Mouse (Mus musculus): ENCODE measurements around the gene Espn. TPM values are rescaled to one million over a fixed set of nuclear protein-coding genes. Genes with fewer than 3 reads are reported as not detected.

Gene Espn
- polyA plus RNA-seq, 1 experiment, result 48.3 TPM

DNA sequence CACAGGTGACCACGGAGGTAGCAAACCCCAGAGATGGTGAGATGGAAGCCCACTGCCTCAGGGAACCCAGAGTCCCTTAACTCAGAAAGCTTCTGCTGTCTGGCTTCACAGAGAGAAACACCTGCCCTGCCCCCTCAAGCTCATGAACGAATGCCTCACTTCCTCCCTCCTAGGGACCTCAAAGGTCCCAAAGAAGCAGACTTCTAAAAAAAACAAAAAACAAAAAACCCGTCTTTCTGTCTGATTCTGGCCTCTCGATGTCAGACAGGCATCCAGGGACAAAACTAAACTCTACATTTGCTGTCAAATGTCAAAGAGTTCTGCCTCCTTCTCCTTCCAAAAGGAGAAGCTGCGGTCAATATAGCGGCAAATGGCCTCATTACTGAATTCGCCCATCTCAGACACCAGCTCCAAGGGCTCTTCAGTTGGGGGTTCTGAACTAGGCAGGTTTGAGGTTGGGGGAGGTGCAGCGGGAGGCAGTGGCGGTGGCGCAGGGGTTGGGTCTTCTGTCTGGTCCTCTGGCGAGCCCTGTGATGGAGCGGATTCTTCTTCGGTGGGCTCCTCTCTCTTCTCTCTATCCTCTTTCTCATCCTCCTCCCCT is 27.7 kb downstream of the Espn start:
- Histone ChIP-seq H3K36me3 (ENCODE audit: control insufficient read depth, insufficient read depth, low read length) (no peaks in the 10 kb centered on the region), H3K27ac (ENCODE audit: insufficient read depth, low read depth, low read length) (no peak overlapping the region), H3K27me3 (replicated peaks; ENCODE audit: control insufficient read depth, insufficient read depth, low read length) (no peaks in the 10 kb centered on the region), H3K4me3 (ENCODE audit: insufficient read depth, low read depth, low read length) (no peak overlapping the region), H3K4me1 (ENCODE audit: control insufficient read depth, insufficient read depth, low read length) (peaks cover 3% of the 10 kb centered on the region; the same call in 1 of the 2 replicates)
- no peak for TF ChIP-seq POLR2A (IDR thresholded peaks at IDR 0.05; ENCODE audit: low read depth, low read length)
- TF ChIP-seq CTCF (conservative IDR thresholded peaks at IDR 0.05; ENCODE audit: insufficient read depth, insufficient read length, low read depth, low read length), result no peak
- DNase-seq, result no peak
- 68% methylated on average over 13 of the region's 13 CpGs for WGBS

DNA sequence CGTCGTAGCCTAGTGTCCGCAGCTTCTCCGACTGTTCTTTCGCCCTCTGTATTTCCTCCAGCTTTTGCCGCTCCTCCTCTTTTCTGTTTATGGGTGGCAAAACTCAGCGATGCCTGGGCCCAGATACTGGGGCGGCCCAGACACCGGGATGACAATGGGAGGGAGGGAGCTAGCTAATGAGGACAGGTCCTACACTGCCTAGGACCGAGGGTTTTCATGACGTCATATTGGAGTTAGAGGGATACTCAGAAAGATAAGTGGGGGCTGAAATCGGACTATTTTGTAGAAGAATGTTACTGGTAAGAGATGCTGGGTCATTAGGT is 31.0 kb downstream of the Espn start:
- DNase-seq, result no peak
- H3K27ac ChIP-seq (ENCODE audit: insufficient read depth, low read depth, low read length), result no peak overlapping the region
- H3K27me3 ChIP-seq (replicated peaks; ENCODE audit: control insufficient read depth, insufficient read depth, low read length), result no peaks in the 10 kb centered on the region
- no peaks in the 10 kb centered on the region for H3K36me3 ChIP-seq (ENCODE audit: control insufficient read depth, insufficient read depth, low read length)
- H3K4me3 ChIP-seq (ENCODE audit: insufficient read depth, low read depth, low read length), result no peak overlapping the region
- H3K4me1 ChIP-seq (ENCODE audit: control insufficient read depth, insufficient read depth, low read length), result no peaks in the 10 kb centered on the region
- WGBS, result 29% methylated on average over 12 of the region's 12 CpGs
- no peak for TF ChIP-seq POLR2A (IDR thresholded peaks at IDR 0.05; ENCODE audit: low read depth, low read length)
- TF ChIP-seq CTCF (conservative IDR thresholded peaks at IDR 0.05; ENCODE audit: insufficient read depth, insufficient read length, low read depth, low read length), result no peak

DNA sequence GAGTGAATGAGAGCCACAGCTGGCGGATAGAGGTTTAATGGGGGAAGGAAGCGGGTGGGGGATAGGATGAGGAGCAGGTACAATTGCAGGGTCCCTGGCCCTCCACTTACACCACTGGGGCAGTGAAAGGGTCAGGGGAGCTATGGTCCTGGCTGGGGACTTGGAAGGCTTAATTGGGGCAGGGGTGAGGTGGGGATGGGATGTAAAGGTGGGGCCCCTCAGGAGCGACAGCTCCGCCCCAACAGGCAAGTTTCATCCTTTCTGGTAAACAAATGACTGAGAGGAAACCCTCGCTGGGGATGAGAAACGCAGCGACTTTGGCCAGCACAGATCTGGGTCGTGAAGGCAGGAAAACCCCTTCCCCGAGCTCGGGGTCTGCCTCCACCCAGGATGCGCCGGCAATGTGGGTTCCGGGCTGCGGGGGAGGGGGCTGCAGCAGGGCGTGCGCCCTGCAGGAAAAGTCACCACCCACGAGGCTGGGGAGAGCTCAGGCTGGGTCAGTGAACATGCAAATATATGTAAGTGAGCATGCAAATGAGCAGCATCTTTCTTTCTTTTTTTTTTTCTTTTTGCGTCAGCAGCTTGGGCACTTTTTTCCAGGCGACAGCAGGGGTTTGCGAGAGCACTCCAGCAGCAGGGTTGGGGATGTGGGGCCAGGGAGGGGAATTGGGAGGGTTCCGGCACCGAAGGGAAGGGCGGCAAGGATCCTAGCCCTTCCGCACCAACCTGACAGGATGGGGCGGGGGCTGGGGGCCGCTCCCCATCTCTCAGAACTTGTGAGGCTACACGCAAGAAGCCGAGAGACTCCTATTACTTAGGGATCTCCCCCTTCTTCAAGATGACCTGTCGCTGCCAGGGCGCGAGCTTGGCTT is 31.6 kb downstream of the Espn start:
- WGBS, result 27% methylated on average over 31 of the region's 31 CpGs
- Histone ChIP-seq H3K27ac (ENCODE audit: insufficient read depth, low read depth, low read length) (no peak overlapping the region), H3K27me3 (replicated peaks; ENCODE audit: control insufficient read depth, insufficient read depth, low read length) (no peaks in the 10 kb centered on the region), H3K4me3 (ENCODE audit: insufficient read depth, low read depth, low read length) (no peak overlapping the region), H3K36me3 (ENCODE audit: control insufficient read depth, insufficient read depth, low read length) (no peaks in the 10 kb centered on the region), H3K4me1 (ENCODE audit: control insufficient read depth, insufficient read depth, low read length) (no peaks in the 10 kb centered on the region)
- DNase-seq, result no peak
- TF ChIP-seq CTCF (conservative IDR thresholded peaks at IDR 0.05; ENCODE audit: insufficient read depth, insufficient read length, low read depth, low read length) (no peak), POLR2A (IDR thresholded peaks at IDR 0.05; ENCODE audit: low read depth, low read length) (no peak)

DNA sequence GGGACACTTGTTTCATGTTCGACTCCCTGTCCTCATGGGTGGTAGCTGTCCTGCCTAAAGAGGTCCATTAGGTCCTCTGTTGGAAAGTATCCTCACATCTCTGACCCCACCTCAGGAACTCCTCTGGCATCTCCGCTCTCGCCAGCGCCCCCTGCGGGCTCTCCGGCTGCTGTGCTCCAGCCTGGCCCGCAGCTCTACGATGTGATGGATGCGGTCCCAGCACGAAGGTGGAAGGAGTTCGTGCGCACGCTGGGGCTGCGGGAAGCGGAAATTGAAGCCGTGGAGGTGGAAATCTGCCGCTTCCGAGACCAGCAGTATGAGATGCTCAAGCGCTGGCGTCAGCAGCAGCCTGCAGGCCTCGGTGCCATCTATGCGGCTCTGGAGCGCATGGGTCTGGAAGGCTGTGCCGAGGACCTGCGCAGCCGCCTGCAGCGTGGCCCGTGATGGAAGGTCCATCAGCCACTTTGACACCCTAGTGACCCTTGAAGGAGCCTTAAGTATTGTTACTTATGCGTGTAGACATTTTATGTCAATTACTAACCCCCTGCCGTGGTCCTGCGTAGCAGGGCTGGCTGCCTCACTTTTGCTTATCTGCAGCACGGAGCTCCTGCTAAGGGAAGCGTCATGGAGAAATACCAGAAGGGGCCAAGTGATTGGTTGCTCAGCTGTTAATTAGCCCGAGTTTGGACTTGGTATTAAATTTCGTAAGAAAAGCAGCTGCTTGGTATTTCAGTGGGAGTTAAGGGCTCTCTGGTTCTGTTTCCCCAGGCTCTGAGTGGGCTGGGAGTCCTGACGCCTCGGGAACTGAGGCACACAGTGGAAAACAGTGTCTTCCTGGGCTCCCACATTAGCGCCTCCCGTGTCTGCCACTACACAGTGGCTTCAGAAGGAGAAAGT is 32.5 kb downstream of the Espn start:
- Histone ChIP-seq H3K4me3 (ENCODE audit: insufficient read depth, low read depth, low read length) (no peak overlapping the region), H3K36me3 (ENCODE audit: control insufficient read depth, insufficient read depth, low read length) (no peaks in the 10 kb centered on the region), H3K27ac (ENCODE audit: insufficient read depth, low read depth, low read length) (no peak overlapping the region), H3K4me1 (ENCODE audit: control insufficient read depth, insufficient read depth, low read length) (no peaks in the 10 kb centered on the region), H3K27me3 (replicated peaks; ENCODE audit: control insufficient read depth, insufficient read depth, low read length) (no peaks in the 10 kb centered on the region)
- TF ChIP-seq POLR2A (IDR thresholded peaks at IDR 0.05; ENCODE audit: low read depth, low read length) (no peak), CTCF (conservative IDR thresholded peaks at IDR 0.05; ENCODE audit: insufficient read depth, insufficient read length, low read depth, low read length) (peak; percentile 45)
- peak; percentile 57 for DNase-seq
- WGBS, result 31% methylated on average over 39 of the region's 39 CpGs

DNA sequence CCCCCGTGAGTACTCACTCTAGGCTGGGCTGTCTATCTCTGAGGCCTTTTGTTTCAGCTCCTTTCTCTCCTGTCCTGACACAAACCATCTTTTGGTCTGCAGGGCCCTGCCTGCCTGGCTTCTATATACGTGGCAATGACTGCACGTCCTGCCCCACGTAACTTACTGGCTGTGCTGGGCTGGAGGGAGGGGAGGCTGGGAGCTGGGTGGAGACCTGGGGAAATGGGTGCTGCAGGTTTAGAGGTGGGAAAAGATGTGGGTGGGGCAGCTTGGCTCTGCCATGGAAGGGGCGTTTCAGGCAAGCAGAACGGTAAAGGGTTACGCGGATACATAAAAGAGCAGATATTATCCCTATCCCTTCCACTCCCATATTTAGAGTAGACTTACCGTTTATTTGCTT is 34.6 kb downstream of the Espn start:
- no peak for DNase-seq
- Histone ChIP-seq H3K36me3 (ENCODE audit: control insufficient read depth, insufficient read depth, low read length) (peaks cover 5% of the 10 kb centered on the region; the same call in 1 of the 2 replicates), H3K4me3 (ENCODE audit: insufficient read depth, low read depth, low read length) (no peak overlapping the region), H3K27ac (ENCODE audit: insufficient read depth, low read depth, low read length) (no peak overlapping the region), H3K4me1 (ENCODE audit: control insufficient read depth, insufficient read depth, low read length) (no peaks in the 10 kb centered on the region), H3K27me3 (replicated peaks; ENCODE audit: control insufficient read depth, insufficient read depth, low read length) (no peaks in the 10 kb centered on the region)
- 85% methylated on average over 9 of the region's 9 CpGs for WGBS
- TF ChIP-seq POLR2A (IDR thresholded peaks at IDR 0.05; ENCODE audit: low read depth, low read length), result no peak
- no peak for TF ChIP-seq CTCF (conservative IDR thresholded peaks at IDR 0.05; ENCODE audit: insufficient read depth, insufficient read length, low read depth, low read length)

DNA sequence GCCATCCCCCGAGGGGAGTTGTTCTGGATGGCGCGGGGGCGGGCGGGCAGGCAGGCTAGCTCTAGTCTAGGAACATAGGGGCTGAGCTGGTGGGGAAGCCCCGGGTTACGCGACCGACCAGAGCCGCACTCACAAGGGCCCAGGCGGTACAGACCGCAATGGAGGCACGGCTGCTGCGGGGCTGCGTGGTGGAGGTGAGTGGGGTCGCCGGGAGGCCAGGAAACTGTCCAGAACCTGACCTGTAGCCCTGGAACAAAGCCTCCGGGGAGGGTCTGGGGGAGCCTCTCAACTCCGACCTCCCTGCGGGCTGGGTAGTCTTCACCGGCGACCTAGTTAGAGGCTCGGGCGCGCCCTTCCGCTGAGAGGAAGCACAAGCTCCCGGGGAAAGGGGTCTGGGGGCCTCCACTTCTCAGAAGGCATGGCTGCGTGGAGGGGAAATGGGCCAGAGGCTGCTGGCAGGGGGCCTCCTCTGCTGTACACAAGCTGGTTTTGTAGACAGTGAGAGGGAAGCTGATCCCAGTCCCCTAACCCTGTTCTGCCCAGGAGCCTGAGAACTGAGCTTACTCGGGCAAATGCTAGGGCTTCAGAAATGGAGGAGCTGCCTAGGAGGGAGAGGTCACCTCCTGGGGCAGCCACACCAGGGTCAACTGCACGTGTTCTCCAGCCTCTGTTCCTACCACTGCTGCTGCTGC is 36.1 kb downstream of the Espn start, which contains the start of gene Tnfrsf25:
TSS of gene Tnfrsf25 (plus strand) at position 14 of the 692 bp plus-strand sequence.
- Histone ChIP-seq H3K4me3 (ENCODE audit: insufficient read depth, low read depth, low read length) (no peak within 1 kb of the TSS), H3K4me1 (ENCODE audit: control insufficient read depth, insufficient read depth, low read length) (no peaks in the 10 kb centered on the region; the same call in 1 of the 2 replicates), H3K36me3 (ENCODE audit: control insufficient read depth, insufficient read depth, low read length) (peaks cover 5% of the 10 kb centered on the region; the same call in 1 of the 2 replicates), H3K27me3 (replicated peaks; ENCODE audit: control insufficient read depth, insufficient read depth, low read length) (no peaks in the 10 kb centered on the region), H3K27ac (ENCODE audit: insufficient read depth, low read depth, low read length) (no peak within 1 kb of the TSS)
- no peak for TF ChIP-seq POLR2A (IDR thresholded peaks at IDR 0.05; ENCODE audit: low read depth, low read length)
- no peak for TF ChIP-seq CTCF (conservative IDR thresholded peaks at IDR 0.05; ENCODE audit: insufficient read depth, insufficient read length, low read depth, low read length)
- WGBS, result 21% methylated on average over 30 of the region's 30 CpGs
- DNase-seq, result no peak

Measured in kidney, adult 2 months (tissue).